Mouse (Mus musculus) CD4-positive helper T cell, adult 2 months (primary cell): ENCODE data around the gene Agpat3.
"Not testable (repeated sequence)": the region's sequence is repeated elsewhere in the genome, so short reads cannot be mapped to it uniquely, and the experiment has no call there.

Experiments used
- DNase-seq: peaks from one replicate; pipeline ENCODE4 v3.0.0-alpha.2; 2012; ENCODE audit warnings: low read depth, missing footprints, low spot score

The Agpat3 gene

GRCm38 (mm10) chr10:78361951-78362350 is 9.7 kb upstream of the Agpat3 start:
- DNase-seq: no peak

- no peak for DNase-seq
Measured at GRCm38 (mm10) chr10:78360290-78360711, 8.0 kb upstream of the Agpat3 start.

GRCm38 (mm10) chr10:78358999-78359398 is 6.7 kb upstream of the Agpat3 start:
- DNase-seq: not testable (repeated sequence)

GRCm38 (mm10) chr10:78358266-78358665 is 6.0 kb upstream of the Agpat3 start:
- DNase-seq: no peak

- DNase-seq: no peak
Measured at GRCm38 (mm10) chr10:78357742-78358141, 5.5 kb upstream of the Agpat3 start.

- no peak for DNase-seq
Measured at GRCm38 (mm10) chr10:78355931-78356593, 3.8 kb upstream of the Agpat3 start.

GRCm38 (mm10) chr10:78353196-78353595 is 907 bp upstream of the Agpat3 start:
- DNase-seq: no peak

- no peak for DNase-seq
Measured at GRCm38 (mm10) chr10:78352666-78353030, 359 bp upstream of the Agpat3 start.

- DNase-seq: peak; percentile 42
Measured at GRCm38 (mm10) chr10:78351564-78351886, 764 bp downstream of the Agpat3 start.

GRCm38 (mm10) chr10:78350796-78351556 is 1.3 kb downstream of the Agpat3 start:
- DNase-seq: no peak

GRCm38 (mm10) chr10:78349464-78350165 is 2.7 kb downstream of the Agpat3 start:
- no peak for DNase-seq

- no peak for DNase-seq
Measured at GRCm38 (mm10) chr10:78348211-78348610, 4.1 kb downstream of the Agpat3 start.

GRCm38 (mm10) chr10:78347486-78347885 is 4.8 kb downstream of the Agpat3 start:
- no peak for DNase-seq

GRCm38 (mm10) chr10:78345466-78345865 is 6.8 kb downstream of the Agpat3 start:
- DNase-seq: no peak

- no peak for DNase-seq
Measured at GRCm38 (mm10) chr10:78342091-78342490, 10.2 kb downstream of the Agpat3 start.

- no peak for DNase-seq
Measured at GRCm38 (mm10) chr10:78338180-78338579, 14.1 kb downstream of the Agpat3 start.

- no peak for DNase-seq
Measured at GRCm38 (mm10) chr10:78334923-78335561, 17.2 kb downstream of the Agpat3 start.

- DNase-seq: no peak
Measured at GRCm38 (mm10) chr10:78331577-78331976, 20.7 kb downstream of the Agpat3 start.

- no peak for DNase-seq
Measured at GRCm38 (mm10) chr10:78329305-78329704, 23.0 kb downstream of the Agpat3 start.

GRCm38 (mm10) chr10:78328011-78328575 is 24.2 kb downstream of the Agpat3 start:
- DNase-seq: no peak

GRCm38 (mm10) chr10:78325916-78326647 is 26.2 kb downstream of the Agpat3 start:
- no peak for DNase-seq
